Mouse (Mus musculus) C2C12 (cell line): ENCODE data around the gene Cd200r2.

ENCODE experiments used
- CTCF ChIP-seq: IDR thresholded peaks from one replicate; pipeline ENCODE4 v1.5.1; 2011; ENCODE audit not compliant: control insufficient read depth, insufficient read depth, insufficient read length
- MYOD1 ChIP-seq: IDR thresholded peaks from one replicate; pipeline ENCODE4 v1.6.1; 2011; ENCODE audit warnings: low read depth; ENCODE audit not compliant: control insufficient read depth, insufficient read length

DNA sequence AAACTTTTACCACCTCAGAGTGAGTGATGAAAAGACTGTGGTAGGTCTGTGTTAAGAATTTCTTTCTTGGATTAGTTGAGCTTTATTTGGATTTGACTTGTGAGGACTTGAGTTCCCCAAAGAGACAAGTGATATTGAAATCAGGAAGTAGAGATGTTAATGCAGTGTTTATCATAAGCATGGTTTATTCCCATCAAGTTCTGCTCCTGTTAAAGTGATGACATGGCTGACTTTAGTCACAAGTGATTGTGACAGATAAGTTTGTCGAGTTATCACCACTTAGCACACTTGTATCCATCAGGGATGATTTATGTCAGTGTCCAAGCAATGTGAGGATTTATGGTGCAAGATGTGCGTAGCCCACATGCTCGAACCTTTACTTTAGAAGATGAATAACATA lies 34.6 kb upstream of the Cd200r2 start:
- no peak for TF ChIP-seq CTCF
- no peak for TF ChIP-seq MYOD1
